Mouse (Mus musculus) midbrain, embryonic 11.5 days (tissue): Measurements from ENCODE around the gene Mark1. TPM values are rescaled to one million over a fixed set of nuclear protein-coding genes. Genes with fewer than 3 reads are reported as not detected.

Source experiments
- ATAC-seq: fragments of 200-750 bp; cut with Nextera tagmentation; 2 replicates; pipeline ENCODE4 v1.8.0; 2017; ENCODE audit warnings: moderate TSS enrichment, moderate library complexity; ENCODE audit not compliant: low FRiP score
- DNase-seq: peaks from one replicate; pipeline ENCODE4 v3.0.0; 2015; ENCODE audit warnings: low spot score; ENCODE audit errors: missing footprints
- H3K27ac ChIP-seq: fragments of 300-500 bp; sonication (generic); 2 replicates; pipeline ENCODE4 v1.5.1; 2014; ENCODE audit warnings: low read depth, low read length
- H3K27me3 ChIP-seq: fragments of 300-500 bp; sonication (generic); 2 replicates; pipeline ENCODE4 v1.6.1; 2014; ENCODE audit warnings: mild to moderate bottlenecking, low read length, moderate library complexity, mixed read lengths; ENCODE audit not compliant: control insufficient read depth, insufficient read depth
- H3K36me3 ChIP-seq: fragments of 300-500 bp; sonication (generic); 2 replicates; pipeline ENCODE4 v1.6.1; 2014; ENCODE audit warnings: mild to moderate bottlenecking, low read length, moderate library complexity, mixed read lengths; ENCODE audit not compliant: control insufficient read depth, insufficient read depth
- H3K4me1 ChIP-seq: fragments of 300-500 bp; sonication (generic); 2 replicates; pipeline ENCODE4 v1.6.1; 2014; ENCODE audit warnings: low read length; ENCODE audit not compliant: control insufficient read depth, insufficient read depth
- H3K4me2 ChIP-seq: fragments of 300-500 bp; sonication (generic); 2 replicates; pipeline ENCODE4 v1.6.1; 2014; ENCODE audit warnings: mild to moderate bottlenecking, moderate library complexity
- H3K4me3 ChIP-seq: fragments of 300-500 bp; sonication (generic); 2 replicates; pipeline ENCODE4 v1.5.1; 2014; ENCODE audit warnings: low read depth, low read length
- H3K9ac ChIP-seq: fragments of 300-500 bp; sonication (generic); 2 replicates; pipeline ENCODE4 v1.6.1; 2014; ENCODE audit warnings: low read length
- H3K9me3 ChIP-seq: fragments of 300-500 bp; sonication (generic); 2 replicates; pipeline ENCODE4 v1.6.1; 2016; ENCODE audit warnings: low read length; ENCODE audit not compliant: control insufficient read depth
- WGBS: fragments of 180-500 bp; shearing (Covaris S2); extraction: QIAGEN DNeasy Blood & Tissue Kit; methylation state at CpG from one replicate; pipeline ENCODE4 v1.1.7; 2014; 5-methylcytosine and 5-hydroxymethylcytosine counted together
- polyA plus RNA-seq: library from polyadenylated mRNA; unstranded; fragments of >200 nt; fragmentation: Nextera tagmentation; extraction: Ambion mirVana; gene quantifications from 2 replicates; pipeline ENCODE4 v1.2.1, GENCODE M21; 2014

Gene Mark1
- polyA plus RNA-seq, 1 experiment from 2014 or later, result 5.3 TPM

- Histone ChIP-seq H3K9me3 (no peaks in the 10 kb centered on the region), H3K4me2 (no peak overlapping the region), H3K4me1 (no peaks in the 10 kb centered on the region), H3K36me3 (no peaks in the 10 kb centered on the region), H3K9ac (no peak overlapping the region), H3K27me3 (no peaks in the 10 kb centered on the region), H3K4me3 (no peak overlapping the region), H3K27ac (no peak overlapping the region)
- DNase-seq (peak; percentile 85), ATAC-seq (no peak)
- WGBS, result 39% methylated on average over 8 of the region's 8 CpGs
These were observed 27.1 kb downstream of the Mark1 start for GRCm38 (mm10) chr1:184972214-184972776.

GRCm38 (mm10) chr1:184969374-184969773 lies 30.0 kb downstream of the Mark1 start:
- Histone ChIP-seq H3K27me3 (no peaks in the 10 kb centered on the region), H3K4me2 (no peak overlapping the region), H3K4me3 (no peak overlapping the region), H3K4me1 (no peaks in the 10 kb centered on the region), H3K36me3 (no peaks in the 10 kb centered on the region), H3K9me3 (no peaks in the 10 kb centered on the region), H3K27ac (no peak overlapping the region), H3K9ac (no peak overlapping the region)
- no peak for ATAC-seq
- 94% methylated on average over 4 of the region's 4 CpGs for WGBS
- DNase-seq, result no peak

GRCm38 (mm10) chr1:184965682-184966360 lies 33.5 kb downstream of the Mark1 start:
- ATAC-seq (peak; percentile 52), DNase-seq (peak; percentile 89)
- Histone ChIP-seq H3K9me3 (peaks cover 5% of the 10 kb centered on the region; the same call in 1 of the 2 replicates), H3K4me3 (no peak overlapping the region), H3K4me2 (no peak overlapping the region), H3K27ac (no peak overlapping the region), H3K9ac (no peak overlapping the region), H3K36me3 (no peaks in the 10 kb centered on the region), H3K4me1 (no peaks in the 10 kb centered on the region), H3K27me3 (no peaks in the 10 kb centered on the region)
- WGBS, result 57% methylated on average over 12 of the region's 12 CpGs

- ATAC-seq (no peak), DNase-seq (no peak)
- WGBS, result 92% methylated on average over 12 of the region's 12 CpGs
- no peaks in the 10 kb centered on the region for H3K27me3 ChIP-seq
- H3K36me3 ChIP-seq, result no peaks in the 10 kb centered on the region
- no peak overlapping the region for H3K4me2 ChIP-seq
- H3K4me1 ChIP-seq, result no peaks in the 10 kb centered on the region
- H3K9me3 ChIP-seq, result peaks cover 6% of the 10 kb centered on the region; the same call in 1 of the 2 replicates
- no peak overlapping the region for H3K4me3 ChIP-seq
- no peak overlapping the region for H3K9ac ChIP-seq
- H3K27ac ChIP-seq, result no peak overlapping the region
These were observed 36.2 kb downstream of the Mark1 start for GRCm38 (mm10) chr1:184963121-184963693.

- H3K4me1 ChIP-seq, result no peaks in the 10 kb centered on the region
- H3K9me3 ChIP-seq, result peaks cover 8% of the 10 kb centered on the region; the same call in 1 of the 2 replicates
- no peak overlapping the region for H3K9ac ChIP-seq
- 84% methylated on average over 5 of the region's 5 CpGs for WGBS
- DNase-seq, result no peak
- no peak overlapping the region for H3K4me2 ChIP-seq
- H3K36me3 ChIP-seq, result no peaks in the 10 kb centered on the region
- ATAC-seq, result no peak
- H3K27me3 ChIP-seq, result no peaks in the 10 kb centered on the region
- no peak overlapping the region for H3K27ac ChIP-seq
- no peak overlapping the region for H3K4me3 ChIP-seq
These were observed 37.5 kb downstream of the Mark1 start for GRCm38 (mm10) chr1:184961853-184962252.

GRCm38 (mm10) chr1:184958818-184959217 lies 40.6 kb downstream of the Mark1 start:
- no peak for ATAC-seq
- WGBS, result 76% methylated on average over 9 of the region's 9 CpGs
- no peaks in the 10 kb centered on the region for H3K27me3 ChIP-seq
- no peak overlapping the region for H3K27ac ChIP-seq
- H3K4me3 ChIP-seq, result no peak overlapping the region
- H3K4me1 ChIP-seq, result no peaks in the 10 kb centered on the region
- H3K4me2 ChIP-seq, result no peak overlapping the region
- H3K9ac ChIP-seq, result no peak overlapping the region
- peaks cover 9% of the 10 kb centered on the region; the same call in 1 of the 2 replicates for H3K9me3 ChIP-seq
- H3K36me3 ChIP-seq, result no peaks in the 10 kb centered on the region
- no peak for DNase-seq

- Histone ChIP-seq H3K27ac (no peak overlapping the region), H3K4me2 (no peak overlapping the region), H3K27me3 (no peaks in the 10 kb centered on the region), H3K4me3 (no peak overlapping the region), H3K9ac (no peak overlapping the region), H3K36me3 (no peaks in the 10 kb centered on the region), H3K9me3 (peaks cover 9% of the 10 kb centered on the region; the same call in 1 of the 2 replicates), H3K4me1 (no peaks in the 10 kb centered on the region)
- 81% methylated on average over 6 of the region's 6 CpGs for WGBS
- ATAC-seq (no peak), DNase-seq (no peak)
These were observed 41.0 kb downstream of the Mark1 start for GRCm38 (mm10) chr1:184958388-184958787.

- Histone ChIP-seq H3K36me3 (no peaks in the 10 kb centered on the region), H3K9me3 (peaks cover under 1% of the 10 kb centered on the region; the same call in 1 of the 2 replicates), H3K4me1 (no peaks in the 10 kb centered on the region), H3K4me3 (no peak overlapping the region), H3K27me3 (no peaks in the 10 kb centered on the region), H3K27ac (no peak overlapping the region), H3K9ac (no peak overlapping the region), H3K4me2 (no peak overlapping the region)
- no peak for DNase-seq
- ATAC-seq, result no peak
- WGBS, result 45% methylated on average over 5 of the region's 5 CpGs
These were observed 47.6 kb downstream of the Mark1 start for GRCm38 (mm10) chr1:184951758-184952157.

- Histone ChIP-seq H3K36me3 (no peaks in the 10 kb centered on the region), H3K4me3 (no peak overlapping the region), H3K4me1 (no peaks in the 10 kb centered on the region), H3K27ac (no peak overlapping the region), H3K9ac (no peak overlapping the region), H3K27me3 (no peaks in the 10 kb centered on the region), H3K9me3 (no peaks in the 10 kb centered on the region), H3K4me2 (no peak overlapping the region)
- ATAC-seq (no peak), DNase-seq (no peak)
- 92% methylated on average over 11 of the region's 11 CpGs for WGBS
These were observed 48.3 kb downstream of the Mark1 start for GRCm38 (mm10) chr1:184951057-184951456.
